In genomic region chr13:71105229-71105838, GRCm38 (mm10) we compare ENCODE assay signal across 8 mouse cellular contexts.
A peak's percentile ranks its signal among the peaks of the same experiment; 100 is the strongest.
DNase-seq lines count a peak whose midpoint lies in the region; ATAC-seq lines count a peak whose summit lies in the region.

No protein-coding gene starts in this region.

- intact Hi-C loops in left cerebral cortex, postnatal 14 days (cut with DNase I): loop anchor here (5.0 to 10.0 kb wide), 4 partner anchors 137 to 1519 kb away; partner anchors contain the start of gene Irx2

- H3K4me1 ChIP-seq in intestine, embryonic 16.5 days (ENCODE audit: control insufficient read depth, insufficient read depth, low read length): no peaks in the 10 kb centered on the region
- H3K4me1 ChIP-seq in midbrain, embryonic 11.5 days (ENCODE audit: control insufficient read depth, insufficient read depth, low read length): peaks cover 3% of the 10 kb centered on the region
- 0 out of 2 replicates have a peak, but pooled peaks cover 3% of the 10 kb centered on the region for H3K4me1 ChIP-seq in stomach, embryonic 16.5 days (ENCODE audit: control insufficient read depth, insufficient read depth, low read length)

- no peaks in the 10 kb centered on the region for H3K27me3 ChIP-seq in intestine, embryonic 16.5 days (replicated peaks; ENCODE audit: control insufficient read depth, insufficient read depth, low read length)
- H3K27me3 ChIP-seq in midbrain, embryonic 11.5 days (ENCODE audit: control insufficient read depth, insufficient read depth, low read length): no peaks in the 10 kb centered on the region
- peaks cover 9% of the 10 kb centered on the region for H3K27me3 ChIP-seq in stomach, embryonic 16.5 days (ENCODE audit: control insufficient read depth, insufficient read depth, low read length)

- peak; percentile 46 for DNase-seq in ovary, postnatal 10 days (ENCODE audit: low spot score)
- DNase-seq in ovary, adult 18-20 months (ENCODE audit: low spot score): no peak
- DNase-seq in cerebellum, postnatal 25 days: peak; percentile 75 to 84
- peak; percentile 73 to 77 for DNase-seq in frontal cortex, postnatal 36 days (ENCODE audit: low spot score in 2 of 2)
- DNase-seq in left cerebral cortex, postnatal 14 days (ENCODE audit: low spot score in 2 of 2): peak; percentile 59 to 87
- DNase-seq in midbrain, embryonic 11.5 days (ENCODE audit: low spot score, missing footprints): peak; percentile 100

- peak overlapping the region; percentile 35 for H3K4me3 ChIP-seq in intestine, embryonic 16.5 days (ENCODE audit: low read length)
- peak overlapping the region; percentile 14; the same call in 1 of the 2 replicates for H3K4me3 ChIP-seq in midbrain, embryonic 11.5 days (ENCODE audit: low read depth, low read length)
- H3K4me3 ChIP-seq in stomach, embryonic 16.5 days (replicated peaks; ENCODE audit: low read length): peak overlapping the region; percentile 41

- H3K4me2 ChIP-seq in intestine, embryonic 16.5 days (ENCODE audit: low read depth, low read length): peak overlapping the region; percentile 53
- peak overlapping the region; percentile 41 for H3K4me2 ChIP-seq in midbrain, embryonic 11.5 days
- peak overlapping the region; percentile 66 for H3K4me2 ChIP-seq in stomach, embryonic 16.5 days (ENCODE audit: low read depth, low read length)

- H3K9ac ChIP-seq in intestine, embryonic 16.5 days (ENCODE audit: low read depth, low read length): peak overlapping the region; percentile 48; the same call in 1 of the 2 replicates
- peak overlapping the region; percentile 59; the same call in 1 of the 2 replicates for H3K9ac ChIP-seq in midbrain, embryonic 11.5 days (ENCODE audit: low read length)
- H3K9ac ChIP-seq in stomach, embryonic 16.5 days (ENCODE audit: low read length): peak overlapping the region; percentile 49

- no peaks in the 10 kb centered on the region for H3K36me3 ChIP-seq in intestine, embryonic 16.5 days (ENCODE audit: control insufficient read depth, insufficient read depth, low read length)
- H3K36me3 ChIP-seq in midbrain, embryonic 11.5 days (ENCODE audit: control insufficient read depth, insufficient read depth, low read length): no peaks in the 10 kb centered on the region
- H3K36me3 ChIP-seq in stomach, embryonic 16.5 days (ENCODE audit: control insufficient read depth, insufficient read depth, low read length): no peaks in the 10 kb centered on the region

- no peak overlapping the region for H3K27ac ChIP-seq in intestine, embryonic 16.5 days (ENCODE audit: low read length)
- no peak overlapping the region for H3K27ac ChIP-seq in midbrain, embryonic 11.5 days (ENCODE audit: low read depth, low read length)
- no peak overlapping the region for H3K27ac ChIP-seq in stomach, embryonic 16.5 days (ENCODE audit: low read length)

- H3K9me3 ChIP-seq in intestine, embryonic 16.5 days (ENCODE audit: control insufficient read depth, low read length): no peaks in the 10 kb centered on the region
- H3K9me3 ChIP-seq in midbrain, embryonic 11.5 days (ENCODE audit: control insufficient read depth, low read length): no peaks in the 10 kb centered on the region
- H3K9me3 ChIP-seq in stomach, embryonic 16.5 days (replicated peaks; ENCODE audit: control insufficient read depth, low read length): no peaks in the 10 kb centered on the region

- ATAC-seq in intestine, embryonic 16.5 days: no peak
- ATAC-seq in midbrain, embryonic 11.5 days (ENCODE audit: low FRiP score): peak; percentile 85
- no peak; the same call in 1 of the 2 replicates for ATAC-seq in stomach, embryonic 16.5 days (ENCODE audit: insufficient read depth, low FRiP score)

- WGBS in intestine, embryonic 16.5 days: 15% methylated on average over 18 of the region's 18 CpGs
- 13% methylated on average over 18 of the region's 18 CpGs for WGBS in midbrain, embryonic 11.5 days
- 12% methylated on average over 18 of the region's 18 CpGs for WGBS in stomach, embryonic 16.5 days
